Mouse (Mus musculus) skeletal muscle tissue, postnatal 0 days (tissue): ENCODE data around the gene Marcks. TPM values are rescaled to one million over a fixed set of nuclear protein-coding genes. Genes with fewer than 3 reads are reported as not detected.

Experiments used
- polyA plus RNA-seq: library from polyadenylated mRNA; unstranded; fragments of >200 nt; fragmentation: Nextera tagmentation; extraction: Ambion mirVana; gene quantifications from 2 replicates; pipeline ENCODE4 v1.2.1, GENCODE M21; 2015

Marcks gene
- 72.7 and 82.1 TPM in 2 replicates for polyA plus RNA-seq

DNA sequence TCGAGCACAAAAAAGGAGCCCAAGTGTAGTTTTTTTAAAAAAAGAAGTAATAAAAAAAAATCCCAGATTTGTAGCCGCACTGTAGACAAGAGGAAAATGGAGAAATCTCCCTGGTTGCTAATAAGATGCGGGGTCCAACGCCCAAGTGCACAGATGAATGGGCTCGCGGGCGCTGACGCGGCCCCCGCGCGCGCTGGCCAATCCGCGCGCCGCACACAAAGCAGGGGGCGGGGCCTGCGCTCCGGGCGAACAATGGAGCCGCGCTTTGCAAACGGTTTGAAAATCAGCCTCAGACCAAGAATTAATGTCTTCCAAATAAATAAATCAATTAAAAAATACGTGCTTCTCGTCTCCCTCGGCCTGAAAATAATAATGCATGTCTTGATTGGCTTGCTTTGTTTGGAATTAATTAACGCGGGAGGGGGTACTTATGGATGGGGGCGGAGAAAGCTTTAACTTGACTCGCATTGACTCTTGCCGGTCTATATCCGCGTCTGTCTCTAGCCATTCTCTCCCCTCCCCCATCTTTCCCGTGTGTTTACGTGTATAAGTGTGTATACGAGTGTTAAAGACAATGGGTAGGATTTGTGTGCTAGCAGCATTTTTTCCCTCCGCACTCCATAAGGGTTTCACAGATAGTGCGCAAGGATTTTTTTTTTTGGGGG lies at the start of gene Marcks:
Gene Marcks (minus strand): TSS at position 143 of the 665 bp plus-strand sequence.

Other genes with a start within 250 kb of the Marcks start
- 101 and 103 TPM in 2 replicates for gene Hdac2, start 164.4 kb downstream of the Marcks start, polyA plus RNA-seq